Mouse (Mus musculus) midbrain, embryonic 10.5 days (tissue): ENCODE measurements around the gene Sco2. TPM values are rescaled to one million over a fixed set of nuclear protein-coding genes. Genes with fewer than 3 reads are reported as not detected.
A peak's percentile ranks its signal among the peaks of the same experiment; 100 is the strongest.

Experiments
- DNase-seq: peaks from one replicate; pipeline ENCODE4 v3.0.0-alpha.2; 2017; ENCODE audit warnings: low spot score
- H3K27ac ChIP-seq: fragments of 300-500 bp; sonication (generic); replicated peaks from 2 replicates; pipeline ENCODE4 v1.5.1; 2016; ENCODE audit warnings: mild to moderate bottlenecking
- H3K27me3 ChIP-seq: fragments of 300-500 bp; sonication (generic); 2 replicates; pipeline ENCODE4 v1.6.1; 2016; ENCODE audit warnings: low read depth, mild to moderate bottlenecking; ENCODE audit not compliant: poor library complexity, severe bottlenecking
- H3K36me3 ChIP-seq: fragments of 300-500 bp; sonication (generic); 2 replicates; pipeline ENCODE4 v1.6.1; 2016; ENCODE audit warnings: mild to moderate bottlenecking, moderate library complexity
- H3K4me1 ChIP-seq: fragments of 300-500 bp; sonication (generic); 2 replicates; pipeline ENCODE4 v1.6.1; 2016
- H3K4me3 ChIP-seq: fragments of 300-500 bp; sonication (generic); 2 replicates; pipeline ENCODE4 v1.5.1; 2016; ENCODE audit warnings: mild to moderate bottlenecking, moderate library complexity
- H3K9me3 ChIP-seq: fragments of 300-500 bp; sonication (generic); replicated peaks from 2 replicates; pipeline ENCODE4 v1.6.1; 2016; ENCODE audit warnings: mild to moderate bottlenecking
- WGBS: fragments of 180-500 bp; shearing (Covaris S2); methylation state at CpG from one replicate; pipeline ENCODE4 v1.1.7; 2016; 5-methylcytosine and 5-hydroxymethylcytosine counted together
- polyA plus RNA-seq: library from polyadenylated mRNA; unstranded; fragments of >200 nt; fragmentation: Nextera tagmentation; extraction: Ambion mirVana; gene quantifications from 2 replicates; pipeline ENCODE4 v1.2.1, GENCODE M21; 2016

Gene Sco2
- 6.4 and 7.1 TPM in 2 replicates for polyA plus RNA-seq

GRCm38 (mm10) chr15:89373762-89374248 lies at the start of gene Sco2:
Gene Sco2, minus strand, starts transcription at chr15:89373846.
- peak; percentile 96 for DNase-seq
- WGBS: under 1% methylated on average over 42 of the region's 42 CpGs
- H3K4me1 ChIP-seq: peaks cover 44% of the 10 kb centered on the region
- H3K4me3 ChIP-seq: peak within 1 kb of the TSS; percentile 76
- H3K27ac ChIP-seq: peak within 1 kb of the TSS; percentile 95
- peaks cover 42% of the 10 kb centered on the region for H3K36me3 ChIP-seq
- H3K27me3 ChIP-seq: peaks cover 41% of the 10 kb centered on the region
- no peaks in the 10 kb centered on the region for H3K9me3 ChIP-seq

GRCm38 (mm10) chr15:89421938-89422337 lies 48.3 kb upstream of the Sco2 start:
- Histone ChIP-seq H3K27me3 (peaks cover 13% of the 10 kb centered on the region; the same call in 1 of the 2 replicates), H3K36me3 (peaks cover 69% of the 10 kb centered on the region)
- 93% methylated on average over 9 of the region's 9 CpGs for WGBS

GRCm38 (mm10) chr15:89415282-89415681 lies 41.6 kb upstream of the Sco2 start:
- WGBS: 90% methylated on average over 8 of the region's 8 CpGs

More at GRCm38 (mm10) chr15:89421938-89422337, 48.3 kb upstream of the Sco2 start:
- DNase-seq: no peak
- Histone ChIP-seq H3K9me3 (no peaks in the 10 kb centered on the region), H3K4me1 (peaks cover 12% of the 10 kb centered on the region), H3K4me3 (no peak overlapping the region), H3K27ac (no peak overlapping the region)

GRCm38 (mm10) chr15:89410118-89410517 lies 36.5 kb upstream of the Sco2 start, which contains the start of gene Syce3:
Gene Syce3, minus strand, starts transcription at chr15:89410503.
- H3K27me3 ChIP-seq: no peaks in the 10 kb centered on the region
- peaks cover 22% of the 10 kb centered on the region; the same call in 1 of the 2 replicates for H3K9me3 ChIP-seq
- no peaks in the 10 kb centered on the region for H3K36me3 ChIP-seq
- H3K27ac ChIP-seq: no peak within 1 kb of the TSS
- no peak for DNase-seq
- WGBS: 86% methylated on average over 24 of the region's 24 CpGs
- H3K4me3 ChIP-seq: no peak within 1 kb of the TSS
- H3K4me1 ChIP-seq: no peaks in the 10 kb centered on the region

More at GRCm38 (mm10) chr15:89415282-89415681, 41.6 kb upstream of the Sco2 start:
- H3K27ac ChIP-seq: no peak overlapping the region
- no peak overlapping the region for H3K4me3 ChIP-seq
- H3K36me3 ChIP-seq: peaks cover 36% of the 10 kb centered on the region
- H3K27me3 ChIP-seq: no peaks in the 10 kb centered on the region
- H3K9me3 ChIP-seq: peaks cover 2% of the 10 kb centered on the region; the same call in 1 of the 2 replicates
- H3K4me1 ChIP-seq: no peaks in the 10 kb centered on the region
- no peak for DNase-seq

- no peak for DNase-seq
- Histone ChIP-seq H3K27me3 (no peaks in the 10 kb centered on the region), H3K4me3 (no peak overlapping the region), H3K4me1 (no peaks in the 10 kb centered on the region), H3K9me3 (peaks cover 22% of the 10 kb centered on the region; the same call in 1 of the 2 replicates), H3K36me3 (no peaks in the 10 kb centered on the region), H3K27ac (no peak overlapping the region)
Observed at GRCm38 (mm10) chr15:89406691-89407090, 33.0 kb upstream of the Sco2 start.

- no peak for DNase-seq
- peaks cover 17% of the 10 kb centered on the region; the same call in 1 of the 2 replicates for H3K9me3 ChIP-seq
- no peak overlapping the region for H3K4me3 ChIP-seq
- no peaks in the 10 kb centered on the region for H3K36me3 ChIP-seq
- no peaks in the 10 kb centered on the region for H3K4me1 ChIP-seq
- H3K27me3 ChIP-seq: no peaks in the 10 kb centered on the region
- WGBS: 87% methylated on average over 10 of the region's 10 CpGs
- no peak overlapping the region for H3K27ac ChIP-seq
Observed at GRCm38 (mm10) chr15:89404831-89405623, 31.4 kb upstream of the Sco2 start.

- H3K36me3 ChIP-seq: no peaks in the 10 kb centered on the region
- no peaks in the 10 kb centered on the region for H3K4me1 ChIP-seq
- 77% methylated on average over 1 of the region's 1 CpGs for WGBS
- H3K27ac ChIP-seq: no peak overlapping the region
- H3K9me3 ChIP-seq: 0 out of 2 replicates have a peak, but pooled peaks cover 5% of the 10 kb centered on the region
- H3K27me3 ChIP-seq: no peaks in the 10 kb centered on the region
- no peak overlapping the region for H3K4me3 ChIP-seq
- no peak for DNase-seq
Observed at GRCm38 (mm10) chr15:89402471-89402870, 28.8 kb upstream of the Sco2 start.

GRCm38 (mm10) chr15:89399716-89400115 lies 26.1 kb upstream of the Sco2 start:
- no peak overlapping the region for H3K27ac ChIP-seq
- H3K36me3 ChIP-seq: no peaks in the 10 kb centered on the region
- 60% methylated on average over 1 of the region's 1 CpGs for WGBS
- H3K4me3 ChIP-seq: no peak overlapping the region
- H3K27me3 ChIP-seq: no peaks in the 10 kb centered on the region
- no peak for DNase-seq
- H3K9me3 ChIP-seq: no peaks in the 10 kb centered on the region
- no peaks in the 10 kb centered on the region for H3K4me1 ChIP-seq

GRCm38 (mm10) chr15:89398146-89398545 lies 24.5 kb upstream of the Sco2 start:
- Histone ChIP-seq H3K4me3 (no peak overlapping the region), H3K9me3 (no peaks in the 10 kb centered on the region), H3K27ac (no peak overlapping the region), H3K4me1 (0 out of 2 replicates have a peak, but pooled peaks cover 3% of the 10 kb centered on the region), H3K36me3 (no peaks in the 10 kb centered on the region), H3K27me3 (no peaks in the 10 kb centered on the region)
- WGBS: 79% methylated on average over 2 of the region's 2 CpGs
- DNase-seq: no peak

GRCm38 (mm10) chr15:89396883-89397282 lies 23.2 kb upstream of the Sco2 start:
- DNase-seq: no peak
- Histone ChIP-seq H3K36me3 (no peaks in the 10 kb centered on the region), H3K27ac (no peak overlapping the region), H3K27me3 (no peaks in the 10 kb centered on the region), H3K4me1 (0 out of 2 replicates have a peak, but pooled peaks cover 3% of the 10 kb centered on the region), H3K4me3 (no peak overlapping the region), H3K9me3 (no peaks in the 10 kb centered on the region)
- WGBS: 88% methylated on average over 4 of the region's 4 CpGs

GRCm38 (mm10) chr15:89390081-89390480 lies 16.4 kb upstream of the Sco2 start:
- Histone ChIP-seq H3K4me1 (0 out of 2 replicates have a peak, but pooled peaks cover 3% of the 10 kb centered on the region), H3K27me3 (peaks cover 17% of the 10 kb centered on the region; the same call in 1 of the 2 replicates), H3K27ac (no peak overlapping the region), H3K36me3 (no peaks in the 10 kb centered on the region), H3K4me3 (no peak overlapping the region), H3K9me3 (no peaks in the 10 kb centered on the region)
- WGBS: 91% methylated on average over 10 of the region's 10 CpGs
- DNase-seq: no peak

- Histone ChIP-seq H3K9me3 (no peaks in the 10 kb centered on the region), H3K4me3 (no peak overlapping the region), H3K4me1 (no peaks in the 10 kb centered on the region), H3K36me3 (no peaks in the 10 kb centered on the region), H3K27ac (no peak overlapping the region), H3K27me3 (peaks cover 21% of the 10 kb centered on the region; the same call in 1 of the 2 replicates)
- DNase-seq: no peak
- 49% methylated on average over 12 of the region's 12 CpGs for WGBS
Observed at GRCm38 (mm10) chr15:89387127-89387526, 13.5 kb upstream of the Sco2 start.

GRCm38 (mm10) chr15:89384617-89385016 lies 11.0 kb upstream of the Sco2 start, which contains the start of gene Klhdc7b:
Gene Klhdc7b, plus strand, starts transcription at chr15:89384917.
- no peaks in the 10 kb centered on the region for H3K36me3 ChIP-seq
- H3K27ac ChIP-seq: no peak within 1 kb of the TSS
- 86% methylated on average over 7 of the region's 7 CpGs for WGBS
- H3K27me3 ChIP-seq: peaks cover 47% of the 10 kb centered on the region
- no peaks in the 10 kb centered on the region for H3K9me3 ChIP-seq
- no peak within 1 kb of the TSS for H3K4me3 ChIP-seq
- peaks cover under 1% of the 10 kb centered on the region for H3K4me1 ChIP-seq
- DNase-seq: no peak
